Mouse (Mus musculus) gastrocnemius, postnatal 25 days (tissue): Measurements from ENCODE around the gene Dynlrb2. TPM values are rescaled to one million over a fixed set of nuclear protein-coding genes. Genes with fewer than 3 reads are reported as not detected.

ENCODE experiments used
- DNase-seq: peaks from one replicate; pipeline ENCODE4 v3.0.0; 2022
- total RNA-seq, 2 experiments: library from RNA; stranded (reverse); gene quantifications; 1 replicate in 1 of 2; 2 replicates in 1 of 2; pipeline ENCODE4 v1.2.3; 2021

Dynlrb2 gene
- total RNA-seq, 2 experiments from 2014 or later: not detected

GRCm38 (mm10) chr8:116540136-116540535 lies 35.4 kb downstream of the Dynlrb2 start:
- DNase-seq: no peak

DNA sequence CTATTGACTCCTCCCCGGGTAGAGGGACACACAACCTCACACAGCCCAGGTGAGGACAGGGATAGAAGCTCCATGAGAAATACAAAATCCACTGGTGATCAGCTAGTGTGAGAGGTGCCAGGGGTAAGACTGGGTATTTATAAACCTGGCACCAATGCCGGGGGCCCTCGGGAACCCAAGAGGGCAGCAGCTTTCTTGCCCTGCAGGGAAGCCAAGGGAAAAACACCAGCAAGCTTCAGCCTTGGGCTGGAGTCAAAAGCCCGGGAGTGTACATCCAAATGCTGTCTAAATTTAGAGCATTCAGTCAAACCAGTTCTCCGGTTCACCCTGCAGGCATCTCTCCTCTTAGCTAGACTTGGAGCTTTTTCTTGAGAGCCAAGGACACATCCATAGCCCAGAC lies 38.1 kb downstream of the Dynlrb2 start:
- peak; percentile 77 for DNase-seq

DNA sequence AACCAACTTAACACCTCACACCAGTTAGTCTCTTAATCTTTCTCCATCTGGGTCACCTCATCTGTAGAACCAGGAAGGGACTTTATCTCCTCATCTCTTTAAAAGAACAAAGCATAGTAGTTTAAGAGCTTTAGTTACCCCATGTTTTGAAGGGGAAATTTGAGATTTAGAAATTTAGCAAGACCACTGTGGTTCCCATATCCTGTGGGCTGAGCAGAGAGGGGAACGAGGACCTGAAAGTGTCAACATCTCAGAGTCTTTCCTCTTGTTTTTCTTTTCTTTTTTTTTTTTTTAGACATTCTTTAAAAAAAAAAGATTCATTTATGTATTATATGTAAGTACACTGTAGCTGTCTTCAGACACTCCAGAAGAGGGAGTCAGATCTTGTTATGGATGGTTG lies 38.6 kb downstream of the Dynlrb2 start:
- DNase-seq: no peak

GRCm38 (mm10) chr8:116552255-116552654 lies 47.5 kb downstream of the Dynlrb2 start:
- no peak for DNase-seq

DNA sequence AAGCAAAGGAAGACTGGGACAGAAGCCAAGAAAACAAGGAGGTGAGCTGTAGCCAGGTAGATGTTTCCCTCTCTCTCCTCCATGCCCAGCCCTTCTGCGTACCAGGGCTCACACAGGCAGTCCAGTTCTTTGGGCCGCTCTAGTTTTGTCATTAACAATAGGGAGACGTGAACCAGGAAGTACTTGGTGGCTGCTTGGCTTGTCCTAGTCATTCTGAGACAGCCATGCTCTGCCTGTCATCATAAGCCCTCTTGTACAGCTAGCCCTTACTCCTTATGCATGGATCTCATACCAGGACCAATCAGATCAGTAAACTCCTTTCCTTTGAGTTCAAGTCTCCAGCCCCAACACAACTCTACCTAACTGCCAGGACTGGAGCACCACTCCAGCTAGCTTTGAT lies 48.0 kb downstream of the Dynlrb2 start:
- no peak for DNase-seq

Other genes with a start within 250 kb of the Dynlrb2 start
- 1 to 10 TPM; 2.9 to 3.2 TPM for gene Cdyl2, start 228.0 kb downstream of the Dynlrb2 start, total RNA-seq